Mouse (Mus musculus): ENCODE results near the gene Pgrmc2. TPM values are rescaled to one million over a fixed set of nuclear protein-coding genes. Genes with fewer than 3 reads are reported as not detected.
A peak's percentile ranks its signal among the peaks of the same experiment; 100 is the strongest.

Gene Pgrmc2
- total RNA-seq, 4 experiments from 2014 or later, result 60.0 to 65.1 (median 61.4) TPM

GRCm38 (mm10) chr3:41075376-41075775 is 7.5 kb downstream of the Pgrmc2 start:
- no peak for DNase-seq (ENCODE audit: low spot score in 2 of 2)

- no peak for DNase-seq (ENCODE audit: low spot score in 2 of 2)
Measured at GRCm38 (mm10) chr3:41070519-41070918, 12.3 kb downstream of the Pgrmc2 start.

- no peak for DNase-seq (ENCODE audit: low spot score in 2 of 2)
Measured at GRCm38 (mm10) chr3:41065320-41065719, 17.5 kb downstream of the Pgrmc2 start.

- no peak for DNase-seq (ENCODE audit: low spot score in 2 of 2)
Measured at GRCm38 (mm10) chr3:41062758-41063157, 20.1 kb downstream of the Pgrmc2 start.

- no peak for DNase-seq (ENCODE audit: low spot score in 2 of 2)
Measured at GRCm38 (mm10) chr3:41061831-41062565, 20.8 kb downstream of the Pgrmc2 start.

GRCm38 (mm10) chr3:41059249-41059648 is 23.6 kb downstream of the Pgrmc2 start:
- DNase-seq (ENCODE audit: low spot score in 2 of 2), result no peak

GRCm38 (mm10) chr3:41058395-41058794 is 24.5 kb downstream of the Pgrmc2 start:
- DNase-seq (ENCODE audit: low spot score in 2 of 2), result peak in 1 of 2 experiments; percentile 76

GRCm38 (mm10) chr3:41053334-41053733 is 29.5 kb downstream of the Pgrmc2 start:
- no peak for DNase-seq (ENCODE audit: low spot score in 2 of 2)

- no peak for DNase-seq (ENCODE audit: low spot score in 2 of 2)
Measured at GRCm38 (mm10) chr3:41047838-41048237, 35.0 kb downstream of the Pgrmc2 start.

- no peak for DNase-seq (ENCODE audit: low spot score in 2 of 2)
Measured at GRCm38 (mm10) chr3:41043756-41044354, 39.0 kb downstream of the Pgrmc2 start.

- DNase-seq (ENCODE audit: low spot score in 2 of 2), result no peak
Measured at GRCm38 (mm10) chr3:41042195-41042938, 40.5 kb downstream of the Pgrmc2 start.

- DNase-seq (ENCODE audit: low spot score in 2 of 2), result no peak
Measured at GRCm38 (mm10) chr3:41041241-41041640, 41.6 kb downstream of the Pgrmc2 start.

GRCm38 (mm10) chr3:41038297-41038916 is 44.4 kb downstream of the Pgrmc2 start:
- no peak for DNase-seq (ENCODE audit: low spot score in 2 of 2)

GRCm38 (mm10) chr3:41031286-41032210 is 51.3 kb downstream of the Pgrmc2 start:
- DNase-seq (ENCODE audit: low spot score in 2 of 2), result no peak

- no peak for DNase-seq (ENCODE audit: low spot score in 2 of 2)
Measured at GRCm38 (mm10) chr3:41030705-41031104, 52.1 kb downstream of the Pgrmc2 start.

- DNase-seq (ENCODE audit: low spot score in 2 of 2), result peak in 1 of 2 experiments; percentile 24
Measured at GRCm38 (mm10) chr3:41021980-41022379, 60.9 kb downstream of the Pgrmc2 start.

GRCm38 (mm10) chr3:41020687-41021086 is 62.2 kb downstream of the Pgrmc2 start:
- DNase-seq (ENCODE audit: low spot score in 2 of 2), result no peak

- no peak for DNase-seq (ENCODE audit: low spot score in 2 of 2)
Measured at GRCm38 (mm10) chr3:41018022-41018608, 64.7 kb downstream of the Pgrmc2 start.

Data from left cerebral cortex, adult 8-10 months (tissue).